Mouse (Mus musculus) cortical plate, adult 2 months (tissue): Measurements from ENCODE around the gene Lrrc32.

Experiments used
- CTCF ChIP-seq: fragments of 200-500 bp; IDR thresholded peaks from 2 replicates; pipeline ENCODE4 v1.5.1; 2011; ENCODE audit warnings: mild to moderate bottlenecking, control low read depth, low read length; ENCODE audit not compliant: insufficient read depth; ENCODE audit errors: extremely low read depth
- POLR2A ChIP-seq: fragments of 200-500 bp; IDR thresholded peaks from 2 replicates; pipeline ENCODE4 v1.6.1; 2011; ENCODE audit warnings: mild to moderate bottlenecking, low read length, control low read depth; ENCODE audit not compliant: insufficient read depth; ENCODE audit errors: extremely low read depth

- no peak for TF ChIP-seq POLR2A
- TF ChIP-seq CTCF, result no peak
Observed at GRCm38 (mm10) chr7:98544556-98544955, 55.5 kb downstream of the Lrrc32 start.
